Mouse (Mus musculus) stomach, embryonic 14.5 days (tissue): ENCODE measurements around the gene Bco1. TPM values are rescaled to one million over a fixed set of nuclear protein-coding genes. Genes with fewer than 3 reads are reported as not detected.
A peak's percentile ranks its signal among the peaks of the same experiment; 100 is the strongest.

Source experiments
- ATAC-seq: fragments of 200-750 bp; cut with Nextera tagmentation; 2 replicates; pipeline ENCODE4 v1.8.0; 2017; ENCODE audit warnings: low read depth, moderate TSS enrichment; ENCODE audit not compliant: insufficient number of reproducible peaks, insufficient read depth, low FRiP score
- H3K27ac ChIP-seq: fragments of 300-500 bp; sonication (generic); 2 replicates; pipeline ENCODE4 v1.5.1; 2014; ENCODE audit warnings: mild to moderate bottlenecking, low read length, moderate library complexity, mixed read lengths
- H3K27me3 ChIP-seq: fragments of 300-500 bp; sonication (generic); 2 replicates; pipeline ENCODE4 v1.6.1; 2014; ENCODE audit warnings: low read length, control low read depth, mixed read lengths; ENCODE audit not compliant: control insufficient read depth, insufficient read depth
- H3K36me3 ChIP-seq: fragments of 300-500 bp; sonication (generic); 2 replicates; pipeline ENCODE4 v1.6.1; 2014; ENCODE audit warnings: mild to moderate bottlenecking, control low read depth, low read length, moderate library complexity, mixed read lengths; ENCODE audit not compliant: control insufficient read depth, insufficient read depth
- H3K4me1 ChIP-seq: fragments of 300-500 bp; sonication (generic); 2 replicates; pipeline ENCODE4 v1.6.1; 2014; ENCODE audit warnings: low read length, control low read depth, mixed read lengths; ENCODE audit not compliant: control insufficient read depth, insufficient read depth
- H3K4me2 ChIP-seq: fragments of 300-500 bp; sonication (generic); replicated peaks from 2 replicates; pipeline ENCODE4 v1.6.1; 2014; ENCODE audit warnings: low read depth, low read length, control low read depth
- H3K4me3 ChIP-seq: fragments of 300-500 bp; sonication (generic); 2 replicates; pipeline ENCODE4 v1.5.1; 2014; ENCODE audit warnings: low read depth, low read length, control low read depth
- H3K9ac ChIP-seq: fragments of 300-500 bp; sonication (generic); replicated peaks from 2 replicates; pipeline ENCODE4 v1.6.1; 2014; ENCODE audit warnings: low read depth, mild to moderate bottlenecking, control low read depth, low read length, moderate library complexity, mixed read lengths
- H3K9me3 ChIP-seq: fragments of 300-500 bp; sonication (generic); 2 replicates; pipeline ENCODE4 v1.6.1; 2016; ENCODE audit warnings: low read depth, low read length, control low read depth; ENCODE audit not compliant: control insufficient read depth
- WGBS: fragments of 180-500 bp; shearing (Covaris S2); extraction: QIAGEN DNeasy Blood & Tissue Kit; methylation state at CpG from one replicate; pipeline ENCODE4 v1.1.7; 2014; 5-methylcytosine and 5-hydroxymethylcytosine counted together
- polyA plus RNA-seq: library from polyadenylated mRNA; unstranded; fragments of >200 nt; fragmentation: Nextera tagmentation; extraction: Ambion mirVana; gene quantifications from 2 replicates; pipeline ENCODE4 v1.2.1, GENCODE M21; 2014

Bco1 gene
- polyA plus RNA-seq, 1 experiment from 2014 or later: 0.82 TPM

DNA sequence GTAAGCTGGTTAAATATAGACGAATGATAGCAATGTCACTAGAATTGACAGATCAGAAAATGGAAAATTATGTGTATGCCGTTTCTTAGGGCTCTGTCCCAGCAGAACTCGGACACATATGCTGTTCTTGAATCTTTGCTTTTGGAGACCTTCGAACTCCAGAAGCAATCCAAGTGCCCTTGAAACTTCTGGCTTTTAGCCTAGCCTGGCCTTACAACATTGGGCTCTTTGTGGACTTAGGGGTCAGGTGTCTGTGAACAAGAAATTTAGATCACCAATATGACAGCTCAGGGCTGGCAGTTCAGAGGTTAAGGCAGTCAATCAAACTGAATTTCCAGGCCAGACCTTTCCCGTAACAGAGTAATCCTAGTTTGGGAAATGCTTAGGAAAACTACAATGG, 63.4 kb downstream of the Bco1 start:
- Histone ChIP-seq H3K4me1 (peaks cover 14% of the 10 kb centered on the region; the same call in 1 of the 2 replicates), H3K9me3 (no peaks in the 10 kb centered on the region), H3K36me3 (no peaks in the 10 kb centered on the region), H3K9ac (no peak overlapping the region), H3K27ac (no peak overlapping the region), H3K27me3 (no peaks in the 10 kb centered on the region), H3K4me2 (peak overlapping the region; percentile 82), H3K4me3 (peak overlapping the region; percentile 96)
- WGBS: 56% methylated on average over 5 of the region's 5 CpGs
- ATAC-seq: no peak

DNA sequence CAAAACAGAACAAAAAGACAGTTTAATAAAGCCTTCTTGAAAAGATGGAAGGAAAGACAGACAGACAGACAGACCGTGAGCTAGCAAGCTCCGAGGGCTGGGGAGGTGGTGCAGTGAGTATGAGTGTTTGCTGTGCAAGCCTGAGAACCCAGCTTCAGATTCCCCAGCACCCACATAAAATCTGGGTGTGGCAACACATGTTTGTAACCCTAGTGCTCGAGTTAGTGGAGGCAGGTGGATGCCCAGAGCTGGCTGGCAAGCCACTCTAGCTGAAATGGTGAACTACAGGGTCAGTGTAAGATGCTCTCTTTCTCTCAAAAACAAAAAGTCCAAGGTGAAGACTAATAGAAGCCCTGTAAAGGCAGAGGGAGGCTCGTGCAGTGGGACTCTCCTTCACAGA, 69.3 kb downstream of the Bco1 start:
- Histone ChIP-seq H3K4me1 (no peaks in the 10 kb centered on the region), H3K27ac (no peak overlapping the region), H3K4me3 (no peak overlapping the region), H3K9me3 (no peaks in the 10 kb centered on the region), H3K4me2 (no peak overlapping the region), H3K36me3 (no peaks in the 10 kb centered on the region; the same call in 1 of the 2 replicates), H3K27me3 (no peaks in the 10 kb centered on the region), H3K9ac (no peak overlapping the region)
- no peak for ATAC-seq
- 83% methylated on average over 4 of the region's 4 CpGs for WGBS

DNA sequence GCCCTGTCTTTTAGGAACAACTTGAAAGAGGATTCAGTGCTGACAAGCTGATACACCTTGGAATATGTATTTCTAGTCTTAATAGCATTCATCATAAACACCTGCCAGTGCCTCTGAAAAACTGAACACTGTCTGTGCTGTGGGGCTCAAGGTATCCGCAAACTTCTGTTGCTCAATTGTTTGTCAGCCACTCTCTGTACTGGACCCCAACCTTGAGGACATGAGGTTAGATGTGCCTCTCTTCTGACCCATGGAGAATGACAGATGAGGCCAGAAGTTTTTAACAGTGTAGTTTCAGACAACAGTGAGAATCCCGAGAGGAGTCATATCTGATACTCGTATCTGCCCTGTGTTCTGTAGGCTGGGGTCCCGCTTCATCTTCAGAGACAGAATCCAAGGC, 69.9 kb downstream of the Bco1 start:
- H3K27me3 ChIP-seq: no peaks in the 10 kb centered on the region
- H3K27ac ChIP-seq: no peak overlapping the region
- H3K9ac ChIP-seq: no peak overlapping the region
- no peaks in the 10 kb centered on the region for H3K4me1 ChIP-seq
- H3K9me3 ChIP-seq: no peaks in the 10 kb centered on the region
- ATAC-seq: no peak
- no peak overlapping the region for H3K4me2 ChIP-seq
- H3K36me3 ChIP-seq: no peaks in the 10 kb centered on the region; the same call in 1 of the 2 replicates
- no peak overlapping the region for H3K4me3 ChIP-seq
- WGBS: 82% methylated on average over 4 of the region's 4 CpGs

DNA sequence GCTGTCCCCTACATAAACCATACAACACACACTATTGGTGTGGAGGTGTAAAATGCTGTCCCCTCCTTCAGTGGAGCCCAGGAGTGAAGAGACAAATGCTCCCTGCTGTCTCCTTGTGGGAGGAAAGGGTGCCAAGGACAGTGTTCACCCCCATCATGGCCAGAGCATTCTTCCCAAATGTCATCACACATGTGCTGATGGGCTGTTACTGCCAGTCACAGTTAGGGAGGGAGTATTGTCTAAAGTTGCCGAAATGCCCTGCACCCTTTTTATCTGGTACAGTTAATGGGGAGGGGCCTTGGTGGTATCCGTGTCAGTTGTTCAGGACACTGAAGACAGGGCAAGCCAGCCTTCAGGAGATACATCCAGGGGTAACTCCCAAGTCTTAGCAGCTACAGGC, 70.9 kb downstream of the Bco1 start:
- H3K9ac ChIP-seq: no peak overlapping the region
- no peak overlapping the region for H3K4me3 ChIP-seq
- H3K4me2 ChIP-seq: no peak overlapping the region
- no peaks in the 10 kb centered on the region for H3K9me3 ChIP-seq
- no peaks in the 10 kb centered on the region for H3K27me3 ChIP-seq
- WGBS: 83% methylated on average over 2 of the region's 2 CpGs
- no peaks in the 10 kb centered on the region for H3K4me1 ChIP-seq
- no peaks in the 10 kb centered on the region; the same call in 1 of the 2 replicates for H3K36me3 ChIP-seq
- H3K27ac ChIP-seq: no peak overlapping the region
- ATAC-seq: no peak

DNA sequence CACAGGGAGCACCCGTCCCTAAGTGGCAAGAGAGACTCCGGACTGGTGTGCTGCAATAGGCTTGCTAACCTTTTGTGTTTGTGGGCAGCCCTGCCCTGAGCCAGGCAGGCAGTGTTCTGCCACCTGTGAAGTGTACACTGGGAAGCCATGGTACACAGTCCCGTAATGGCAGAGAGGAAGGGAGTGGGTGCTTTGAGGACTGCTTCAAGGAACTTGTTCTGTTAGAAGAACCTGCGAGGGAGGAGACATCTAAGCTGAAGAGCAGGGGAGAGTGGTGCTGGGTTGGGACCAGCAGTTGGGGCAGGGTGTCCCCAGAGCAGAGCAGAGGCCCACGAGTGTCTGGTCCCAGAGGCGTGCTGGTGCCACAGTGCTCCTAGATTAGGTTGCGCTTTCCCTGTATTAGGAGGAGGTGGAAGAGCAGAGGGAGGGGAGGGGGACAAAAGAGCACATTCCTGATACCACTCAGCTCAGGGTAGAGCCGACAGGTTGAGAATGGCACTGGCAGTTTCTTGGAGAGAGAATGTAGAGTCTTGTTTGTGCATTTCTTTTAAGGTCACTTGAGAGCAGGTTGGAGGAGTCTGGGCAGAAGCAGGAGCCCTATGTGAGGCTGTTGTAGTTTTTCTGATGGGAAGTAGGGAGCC, 71.7 kb downstream of the Bco1 start:
- H3K4me1 ChIP-seq: no peaks in the 10 kb centered on the region
- no peak overlapping the region for H3K9ac ChIP-seq
- no peak overlapping the region for H3K27ac ChIP-seq
- no peak overlapping the region for H3K4me3 ChIP-seq
- ATAC-seq: peak; percentile 56; the same call in 1 of the 2 replicates
- no peaks in the 10 kb centered on the region for H3K9me3 ChIP-seq
- H3K36me3 ChIP-seq: no peaks in the 10 kb centered on the region; the same call in 1 of the 2 replicates
- no peak overlapping the region for H3K4me2 ChIP-seq
- 67% methylated on average over 8 of the region's 8 CpGs for WGBS
- H3K27me3 ChIP-seq: no peaks in the 10 kb centered on the region

DNA sequence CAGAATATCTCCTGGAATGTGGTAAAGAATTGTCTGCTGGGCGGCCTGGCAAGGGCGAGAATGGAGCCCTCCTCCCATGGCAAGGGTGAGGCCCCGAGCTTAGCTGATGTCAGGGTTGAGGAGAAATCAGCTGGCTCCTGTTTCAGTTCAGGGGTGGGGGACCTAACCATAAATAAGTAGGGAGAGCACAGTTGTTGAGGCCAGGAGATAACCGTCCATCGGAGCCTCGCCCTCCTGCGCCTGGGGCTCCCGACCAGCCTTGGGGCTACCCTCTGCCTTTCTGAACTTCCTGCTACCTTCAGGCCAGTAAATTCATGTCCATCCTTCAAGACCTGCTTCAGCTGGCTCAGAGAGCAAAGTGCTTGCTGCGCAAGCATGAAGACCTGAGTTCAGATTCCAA, 72.7 kb downstream of the Bco1 start:
- Histone ChIP-seq H3K4me1 (peaks cover 5% of the 10 kb centered on the region), H3K4me3 (no peak overlapping the region), H3K9ac (no peak overlapping the region), H3K27me3 (no peaks in the 10 kb centered on the region), H3K36me3 (no peaks in the 10 kb centered on the region; the same call in 1 of the 2 replicates), H3K27ac (no peak overlapping the region), H3K9me3 (no peaks in the 10 kb centered on the region), H3K4me2 (no peak overlapping the region)
- 78% methylated on average over 9 of the region's 9 CpGs for WGBS
- ATAC-seq: no peak

DNA sequence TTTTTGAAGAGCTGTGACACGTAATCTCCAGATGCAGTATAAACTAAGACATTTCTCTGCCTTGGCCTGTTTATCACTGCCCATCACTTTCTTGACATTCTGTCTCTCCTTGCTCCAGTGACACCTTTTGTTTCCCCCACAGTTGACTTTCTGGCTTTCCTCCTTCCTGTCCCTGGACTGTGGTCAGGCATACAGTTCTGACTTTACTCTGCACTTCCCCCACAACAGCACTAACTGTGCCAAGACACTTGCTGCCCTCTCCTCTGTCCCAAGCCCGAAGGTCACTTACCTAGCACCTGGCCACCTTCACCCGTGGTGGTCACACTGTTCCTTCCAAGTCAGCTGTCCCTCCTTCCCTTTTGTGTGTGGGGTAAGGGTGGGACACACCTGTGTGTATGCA, 76.2 kb downstream of the Bco1 start:
- H3K27me3 ChIP-seq: no peaks in the 10 kb centered on the region
- no peak overlapping the region for H3K27ac ChIP-seq
- 82% methylated on average over 3 of the region's 3 CpGs for WGBS
- ATAC-seq: no peak
- no peak overlapping the region for H3K4me2 ChIP-seq
- no peak overlapping the region for H3K4me3 ChIP-seq
- H3K36me3 ChIP-seq: no peaks in the 10 kb centered on the region; the same call in none of the 2 replicates
- peaks cover 5% of the 10 kb centered on the region for H3K4me1 ChIP-seq
- H3K9ac ChIP-seq: no peak overlapping the region
- H3K9me3 ChIP-seq: no peaks in the 10 kb centered on the region

DNA sequence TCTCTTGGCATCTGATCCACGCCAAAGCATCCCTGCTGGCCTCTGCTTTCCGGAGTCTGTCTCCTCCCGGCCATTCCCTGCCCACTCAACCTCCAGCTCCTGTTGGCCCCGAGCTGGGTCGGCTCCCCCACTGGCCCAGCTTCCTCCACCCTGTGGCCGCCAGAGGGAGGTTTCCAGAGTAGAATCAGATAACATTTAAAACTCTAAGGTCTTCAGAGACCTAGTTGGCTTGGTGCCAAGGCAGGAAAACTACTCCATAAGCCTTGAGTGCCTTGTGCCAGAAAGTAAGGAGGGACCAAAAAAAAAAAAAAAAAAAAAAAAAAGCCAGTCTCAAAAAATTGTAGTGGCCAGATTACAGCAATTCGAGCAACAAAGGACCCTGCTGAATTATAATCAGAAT, 77.2 kb downstream of the Bco1 start:
- ATAC-seq: no peak
- 39% methylated on average over 7 of the region's 7 CpGs for WGBS
- no peak overlapping the region for H3K4me2 ChIP-seq

DNA sequence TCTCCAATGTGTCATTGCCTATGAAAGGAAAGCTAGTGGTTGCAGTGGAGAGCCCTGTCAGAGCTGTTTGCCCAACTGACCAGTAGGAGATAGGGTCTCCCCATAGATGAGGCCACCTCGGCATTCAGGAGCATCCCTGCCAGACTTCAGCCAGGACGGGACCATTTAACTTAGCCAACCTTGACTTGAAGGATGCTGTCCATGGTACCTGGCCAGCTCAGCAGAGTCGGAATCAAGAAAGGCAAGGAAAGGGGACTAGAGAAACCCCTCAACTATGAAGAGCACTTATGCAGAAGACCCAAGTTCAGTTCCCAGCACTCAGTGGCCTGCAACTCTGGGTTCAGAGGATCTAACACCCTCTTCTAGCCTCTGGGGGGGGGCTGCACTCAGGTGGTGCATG, 78.0 kb downstream of the Bco1 start:
- Histone ChIP-seq H3K36me3 (no peaks in the 10 kb centered on the region; the same call in none of the 2 replicates), H3K4me3 (no peak overlapping the region), H3K9me3 (no peaks in the 10 kb centered on the region), H3K27me3 (no peaks in the 10 kb centered on the region), H3K4me1 (peaks cover 5% of the 10 kb centered on the region), H3K9ac (no peak overlapping the region), H3K27ac (no peak overlapping the region), H3K4me2 (no peak overlapping the region)
- no peak for ATAC-seq
- WGBS: 56% methylated on average over 3 of the region's 3 CpGs

More for the DNA sequence above, 77.2 kb downstream of the Bco1 start:
- Histone ChIP-seq H3K4me3 (no peak overlapping the region), H3K36me3 (no peaks in the 10 kb centered on the region; the same call in none of the 2 replicates), H3K27ac (0 out of 2 replicates have a peak overlapping the region, but pooled peaks have one; percentile 15), H3K9me3 (no peaks in the 10 kb centered on the region), H3K27me3 (no peaks in the 10 kb centered on the region), H3K4me1 (peaks cover 5% of the 10 kb centered on the region), H3K9ac (no peak overlapping the region)
